8 mouse cellular contexts compared by ENCODE assay signal in genomic region chr10:62311464-62311863, GRCm38 (mm10). TPM values are rescaled to one million over a fixed set of nuclear protein-coding genes. Genes with fewer than 3 reads are reported as not detected.
A peak's percentile ranks its signal among the peaks of the same experiment; 100 is the strongest.
DNase-seq lines count a peak whose midpoint lies in the region; ATAC-seq lines count a peak whose summit lies in the region.

No protein-coding gene starts in this region.

- H3K9ac ChIP-seq in heart, embryonic 13.5 days = no peak overlapping the region
- no peak overlapping the region for H3K9ac ChIP-seq in hindbrain, embryonic 12.5 days

- no peak for ATAC-seq in heart, embryonic 13.5 days (ENCODE audit: extremely low read depth, insufficient number of reproducible peaks, low FRiP score, low TSS enrichment)
- peak; percentile 62 for ATAC-seq in megakaryocyte progenitor cell, adult 5-6 weeks (replicated peaks; ENCODE audit: poor library complexity)
- no peak for ATAC-seq in hindbrain, embryonic 12.5 days (ENCODE audit: low FRiP score)

- WGBS in heart, embryonic 13.5 days = 58% methylated on average over 6 of the region's 6 CpGs
- 48% methylated on average over 6 of the region's 6 CpGs for WGBS in hindbrain, embryonic 12.5 days

- H3K27me3 ChIP-seq in heart, embryonic 13.5 days (replicated peaks) = no peaks in the 10 kb centered on the region
- no peaks in the 10 kb centered on the region for H3K27me3 ChIP-seq in hindbrain, embryonic 12.5 days

- peaks cover 41% of the 10 kb centered on the region for H3K4me1 ChIP-seq in heart, embryonic 13.5 days
- peaks cover 12% of the 10 kb centered on the region for H3K4me1 ChIP-seq in hindbrain, embryonic 12.5 days

- H3K4me3 ChIP-seq in heart, embryonic 13.5 days = no peak overlapping the region
- H3K4me3 ChIP-seq in hindbrain, embryonic 12.5 days = no peak overlapping the region

- no peaks in the 10 kb centered on the region for H3K9me3 ChIP-seq in heart, embryonic 13.5 days
- H3K9me3 ChIP-seq in hindbrain, embryonic 12.5 days (replicated peaks) = no peaks in the 10 kb centered on the region

- DNase-seq in right cerebral cortex, postnatal 10 days (ENCODE audit: low spot score in 2 of 2) = peak; percentile 70 to 73
- no peak for DNase-seq in right cerebral cortex, postnatal 36 days (ENCODE audit: low spot score in 2 of 2)
- DNase-seq in c-Kit-positive CD71-negative TER-119-negative erythroid progenitor cells, embryonic 14.5 days (ENCODE audit: low read depth) = peak; percentile 62
- DNase-seq in kidney, postnatal 4 days = peak; percentile 74 to 81
- no peak for DNase-seq in frontal cortex, postnatal 25 days (ENCODE audit: low spot score in 2 of 2)

- H3K36me3 ChIP-seq in heart, embryonic 13.5 days = peaks cover 77% of the 10 kb centered on the region
- H3K36me3 ChIP-seq in hindbrain, embryonic 12.5 days = no peaks in the 10 kb centered on the region

- H3K4me2 ChIP-seq in heart, embryonic 13.5 days = no peak overlapping the region
- no peak overlapping the region for H3K4me2 ChIP-seq in hindbrain, embryonic 12.5 days (replicated peaks)

- 0 out of 2 replicates have a peak overlapping the region, but pooled peaks have one; percentile 15 for H3K27ac ChIP-seq in heart, embryonic 13.5 days (replicated peaks)
- H3K27ac ChIP-seq in hindbrain, embryonic 12.5 days = no peak overlapping the region

RNA-seq across cellular contexts. Expression of gene Tacr2, which starts 59.2 kb away (rescaled TPM):
- 0.08 TPM in 1 of 2 replicates, not detected in the other for polyA plus RNA-seq in heart, embryonic 13.5 days (2015; fragmentation: Nextera tagmentation; extraction: Ambion mirVana)
- total RNA-seq in megakaryocyte progenitor cell, adult 5-6 weeks (2015) = not detected in 2 replicates
- not detected in 2 replicates for total RNA-seq in megakaryocyte progenitor cell, adult 5-6 weeks (2017)
- not detected in 2 replicates for polyA plus RNA-seq in hindbrain, embryonic 12.5 days (2016; fragmentation: Nextera tagmentation; extraction: Ambion mirVana)

Comparison
In these comparisons a context has a peak if more than half of its experiments do, and no peak if none do; other contexts are left out.
1. DNase-seq: peak in right cerebral cortex, postnatal 10 days (2 of 2), c-Kit-positive CD71-negative TER-119-negative erythroid progenitor cells, embryonic 14.5 days (single experiment) and kidney, postnatal 4 days (2 of 2); none in right cerebral cortex, postnatal 36 days (0 of 2) and frontal cortex, postnatal 25 days (0 of 2).